Mouse (Mus musculus) layer of hippocampus, adult 2 months (tissue): ENCODE measurements at regions not wholly inside any gene's neighbourhood (a gene's known extent, or its start where the extent isn't known, plus 50 kb on each side); places are given as distances from the start of the nearest gene placed in this dataset.

Experiments
- DNase-seq, 2 experiments: peaks; one replicate each; pipeline ENCODE4 v3.0.0; 2022; ENCODE audit warnings: low spot score in 2 of 2
- H3K27ac ChIP-seq: fragments of 200-600 bp; 2 replicates; pipeline ENCODE4 v1.8.1; 2022
- H3K4me3 ChIP-seq: fragments of 200-600 bp; 2 replicates; pipeline ENCODE4 v1.8.1; 2022; ENCODE audit warnings: mild to moderate bottlenecking
- CTCF ChIP-seq: fragments of 200-600 bp; conservative IDR thresholded peaks from 2 replicates; pipeline ENCODE4 v1.8.1; 2022; ENCODE audit warnings: antibody characterized with exemption, mild to moderate bottlenecking, moderate library complexity
- microRNA-seq, 2 experiments: library from miRNA; unstranded; fragments of <30 nt; microRNA quantifications; one replicate each; pipeline ENCODE4 v1.2.0; 2021

- Histone ChIP-seq H3K4me3 (no peak overlapping the region), H3K27ac (no peak overlapping the region)
- no peak for TF ChIP-seq CTCF
- no peak for DNase-seq
These were observed 358.3 kb upstream of the Fat1 start for GRCm38 (mm10) chr8:44576993-44577392.

Small RNA genes in the stretch of these regions (microRNA-seq; reads per million reads assigned to microRNA genes)
- gene Gm26241, result 0 reads per million in 2 experiments
